Mouse (Mus musculus) erythroblast, embryonic 14.5 days (primary cell): Measurements from ENCODE around the gene Aifm1. TPM values are rescaled to one million over a fixed set of nuclear protein-coding genes. Genes with fewer than 3 reads are reported as not detected.
A peak's percentile ranks its signal among the peaks of the same experiment; 100 is the strongest.

Experiments used
- H3K27me3 ChIP-seq: 2 replicates; pipeline ENCODE4 v1.6.1; 2012; ENCODE audit warnings: inconsistent platforms; ENCODE audit not compliant: control insufficient read depth
- H3K36me3 ChIP-seq: 2 replicates; pipeline ENCODE4 v1.6.1; 2012; ENCODE audit warnings: mild to moderate bottlenecking, inconsistent platforms; ENCODE audit not compliant: control insufficient read depth
- H3K4me1 ChIP-seq: 2 replicates; pipeline ENCODE4 v1.6.1; 2012; ENCODE audit warnings: inconsistent platforms; ENCODE audit not compliant: control insufficient read depth
- H3K4me3 ChIP-seq: replicated peaks from 2 replicates; pipeline ENCODE3; 2012; ENCODE audit warnings: moderate library complexity, mild to moderate bottlenecking, inconsistent platforms
- H3K9me3 ChIP-seq: 2 replicates; pipeline ENCODE4 v1.6.1; 2012; ENCODE audit warnings: low read length, inconsistent platforms, mixed read lengths; ENCODE audit not compliant: control insufficient read depth
- GATA1 ChIP-seq: IDR thresholded peaks from 2 replicates; pipeline ENCODE4 v1.6.1; 2012; ENCODE audit warnings: low read length, inconsistent platforms, mixed read lengths
- TAL1 ChIP-seq: IDR thresholded peaks from 3 replicates; pipeline ENCODE4 v1.6.1; 2012; ENCODE audit warnings: low read length, inconsistent platforms, mixed read lengths
- polyA plus RNA-seq: library from polyadenylated mRNA; stranded (reverse); fragments of >175 nt; gene quantifications from 2 replicates; pipeline ENCODE4 v1.2.3, GENCODE M21; 2012

Aifm1 gene
- polyA plus RNA-seq, 1 experiment, result 0.31 TPM

- Histone ChIP-seq H3K4me3 (peak overlapping the region; percentile 40), H3K27me3 (peaks cover 29% of the 10 kb centered on the region), H3K36me3 (no peaks in the 10 kb centered on the region), H3K4me1 (peaks cover 9% of the 10 kb centered on the region), H3K9me3 (peaks cover 5% of the 10 kb centered on the region; the same call in 1 of the 2 replicates)
- no peak for TF ChIP-seq TAL1
- no peak for TF ChIP-seq GATA1
Measured at GRCm38 (mm10) chrX:48518211-48518807, 4.9 kb upstream of the Aifm1 start.

DNA sequence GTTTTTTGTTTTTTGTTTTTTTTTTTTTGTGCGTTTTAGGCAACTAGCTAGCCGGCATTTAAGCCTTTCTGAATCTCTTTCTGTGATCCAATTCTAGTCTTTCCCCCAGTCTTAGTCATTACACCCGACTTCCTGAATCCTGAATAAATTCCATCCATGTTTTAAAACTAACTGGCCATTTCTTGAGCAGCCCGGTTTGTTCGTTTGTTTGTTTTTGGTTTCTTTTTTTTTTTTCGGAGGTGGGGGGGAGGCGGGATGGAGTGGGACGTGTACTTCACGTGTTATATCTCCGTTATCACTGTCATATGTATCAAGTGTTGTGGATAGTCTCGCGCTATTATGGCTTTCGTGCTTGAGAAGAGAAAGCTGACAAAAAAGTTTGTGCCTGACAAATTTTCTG is 461 bp upstream of the Aifm1 start:
- Histone ChIP-seq H3K36me3 (no peaks in the 10 kb centered on the region; the same call in 1 of the 2 replicates), H3K4me3 (peak overlapping the region; percentile 82), H3K9me3 (peaks cover 4% of the 10 kb centered on the region; the same call in 1 of the 2 replicates), H3K27me3 (peaks cover 9% of the 10 kb centered on the region), H3K4me1 (peaks cover 15% of the 10 kb centered on the region)
- TF ChIP-seq GATA1 (no peak), TAL1 (no peak)

DNA sequence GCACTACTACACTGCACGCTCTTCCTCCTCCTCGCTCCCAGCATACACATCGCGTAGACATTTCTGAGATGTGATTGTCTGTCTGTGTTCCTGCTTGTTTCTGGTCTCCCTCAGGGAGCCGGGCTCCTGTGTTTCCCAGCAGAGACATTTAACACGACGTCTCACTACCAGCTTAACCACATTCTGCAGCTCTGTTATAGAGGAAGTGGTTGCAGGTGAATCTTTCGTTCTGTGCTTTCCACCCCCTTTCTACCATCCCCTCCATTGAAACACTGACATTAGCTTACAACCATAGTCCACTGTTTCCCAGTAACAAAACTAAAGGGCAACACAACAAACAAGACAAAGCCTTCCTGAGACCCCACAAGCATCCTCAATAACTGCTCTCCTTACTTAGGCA is 19.6 kb downstream of the Aifm1 start:
- no peaks in the 10 kb centered on the region for H3K4me1 ChIP-seq
- peaks cover 48% of the 10 kb centered on the region for H3K36me3 ChIP-seq
- TF ChIP-seq GATA1 (no peak), TAL1 (no peak)
- no peaks in the 10 kb centered on the region for H3K27me3 ChIP-seq
- no peaks in the 10 kb centered on the region for H3K9me3 ChIP-seq
- H3K4me3 ChIP-seq, result no peak overlapping the region

GRCm38 (mm10) chrX:48481687-48482086 is 31.7 kb downstream of the Aifm1 start:
- Histone ChIP-seq H3K36me3 (peaks cover 67% of the 10 kb centered on the region), H3K27me3 (no peaks in the 10 kb centered on the region), H3K4me1 (no peaks in the 10 kb centered on the region), H3K4me3 (no peak overlapping the region), H3K9me3 (no peaks in the 10 kb centered on the region)
- TF ChIP-seq TAL1, result no peak
- TF ChIP-seq GATA1, result no peak

DNA sequence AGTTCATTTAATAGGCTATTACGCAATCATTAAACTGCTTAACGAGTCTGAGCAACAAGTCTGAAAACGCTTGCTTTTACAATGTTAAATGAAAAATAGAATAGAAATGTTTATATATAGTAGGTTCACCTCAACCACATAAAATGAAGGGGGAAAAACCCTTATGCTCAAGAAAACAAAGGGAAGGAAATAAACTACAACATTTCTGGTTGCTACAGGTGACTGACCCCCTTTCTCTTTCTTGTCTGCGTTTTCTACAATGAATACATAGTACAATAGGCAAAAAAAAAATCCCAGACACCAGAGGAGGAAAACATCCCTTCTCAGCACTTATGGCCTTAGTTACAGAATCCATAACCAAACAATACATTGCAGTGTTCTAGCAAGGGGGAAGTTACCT is 32.3 kb downstream of the Aifm1 start:
- no peaks in the 10 kb centered on the region for H3K4me1 ChIP-seq
- peaks cover 69% of the 10 kb centered on the region for H3K36me3 ChIP-seq
- no peak for TF ChIP-seq GATA1
- no peak for TF ChIP-seq TAL1
- H3K9me3 ChIP-seq, result no peaks in the 10 kb centered on the region
- no peaks in the 10 kb centered on the region for H3K27me3 ChIP-seq
- H3K4me3 ChIP-seq, result no peak overlapping the region

DNA sequence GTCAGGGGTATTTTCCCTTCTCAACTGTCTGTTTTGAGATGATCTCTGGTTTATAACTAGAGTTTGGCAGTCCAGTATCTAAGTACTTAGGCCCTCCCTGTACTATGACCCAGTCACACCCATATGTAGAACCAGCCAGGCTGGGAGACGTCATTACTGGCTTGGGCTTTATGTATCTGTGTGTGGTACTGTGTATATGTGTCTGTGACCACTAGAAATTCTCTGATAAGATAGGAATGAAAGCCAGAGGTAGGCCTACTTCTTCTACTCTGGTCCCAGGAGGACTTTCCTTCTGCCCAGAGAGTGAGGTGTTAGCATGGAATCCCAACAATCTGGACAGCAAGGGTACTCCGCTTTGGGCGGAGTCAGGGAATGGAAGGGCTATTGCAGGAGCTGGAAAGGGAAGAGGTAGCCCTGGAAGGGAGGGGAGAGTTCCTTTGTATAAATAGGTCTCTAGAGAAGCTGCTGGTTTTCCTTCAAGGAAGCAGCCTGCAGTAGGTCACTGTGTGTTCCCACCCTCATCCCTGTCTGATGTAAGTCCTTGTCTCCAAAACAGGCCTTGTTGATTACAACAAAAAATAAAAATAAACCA is 45.9 kb downstream of the Aifm1 start:
- TF ChIP-seq TAL1 (no peak), GATA1 (no peak)
- H3K27me3 ChIP-seq, result peaks cover 9% of the 10 kb centered on the region
- H3K36me3 ChIP-seq, result peaks cover 2% of the 10 kb centered on the region
- peaks cover 8% of the 10 kb centered on the region for H3K4me1 ChIP-seq
- peaks cover 3% of the 10 kb centered on the region; the same call in 1 of the 2 replicates for H3K9me3 ChIP-seq
- H3K4me3 ChIP-seq, result no peak overlapping the region

- H3K4me1 ChIP-seq, result peaks cover 9% of the 10 kb centered on the region
- TF ChIP-seq TAL1 (no peak), GATA1 (no peak)
- H3K4me3 ChIP-seq, result no peak overlapping the region
- no peaks in the 10 kb centered on the region for H3K36me3 ChIP-seq
- H3K27me3 ChIP-seq, result peaks cover 9% of the 10 kb centered on the region
- peaks cover 3% of the 10 kb centered on the region; the same call in 1 of the 2 replicates for H3K9me3 ChIP-seq
Measured at GRCm38 (mm10) chrX:48466174-48466573, 47.2 kb downstream of the Aifm1 start.

DNA sequence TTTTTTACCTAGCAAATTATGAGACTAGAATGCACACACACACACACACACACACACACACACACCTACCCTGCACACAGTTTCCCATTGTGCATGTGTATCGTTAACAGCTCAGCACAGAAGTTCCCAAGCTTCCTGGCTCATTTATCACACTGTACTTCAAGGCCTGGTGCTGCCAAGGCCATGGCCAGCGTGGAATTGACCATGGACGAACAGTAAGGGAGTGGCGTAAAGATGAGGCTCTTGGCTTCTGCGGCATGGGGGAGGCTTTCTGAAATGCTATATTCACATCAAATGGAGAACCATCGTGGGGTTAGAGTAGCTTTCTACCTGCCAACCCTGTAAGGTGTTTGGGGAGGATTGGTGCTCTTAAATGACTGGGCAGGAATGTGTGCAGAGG is 48.9 kb downstream of the Aifm1 start:
- Histone ChIP-seq H3K4me1 (peaks cover 9% of the 10 kb centered on the region), H3K9me3 (peaks cover 3% of the 10 kb centered on the region; the same call in 1 of the 2 replicates), H3K27me3 (peaks cover 9% of the 10 kb centered on the region), H3K4me3 (no peak overlapping the region), H3K36me3 (no peaks in the 10 kb centered on the region)
- TF ChIP-seq TAL1 (no peak), GATA1 (no peak)

DNA sequence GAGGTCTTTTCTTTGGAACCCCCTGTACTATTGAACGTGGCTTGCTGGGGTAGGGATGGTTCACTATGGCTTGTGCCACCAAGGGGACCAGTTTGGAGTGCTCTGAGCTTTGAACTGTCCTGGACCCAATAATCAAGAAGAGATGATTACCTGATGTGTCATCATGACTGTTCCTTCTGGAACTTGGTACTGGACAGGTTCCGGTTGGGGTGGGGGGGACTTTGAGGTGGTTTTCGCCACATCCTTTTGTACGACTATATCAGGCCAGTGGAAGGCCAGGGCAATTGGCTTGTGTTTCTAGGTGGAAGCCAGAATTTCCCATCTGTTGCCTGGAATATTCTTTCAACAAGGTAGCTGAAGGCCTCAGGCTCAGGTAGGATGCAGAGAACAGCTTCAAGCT is 49.7 kb downstream of the Aifm1 start:
- H3K4me1 ChIP-seq, result peaks cover 9% of the 10 kb centered on the region
- H3K36me3 ChIP-seq, result no peaks in the 10 kb centered on the region
- H3K4me3 ChIP-seq, result no peak overlapping the region
- no peak for TF ChIP-seq TAL1
- TF ChIP-seq GATA1, result no peak
- H3K9me3 ChIP-seq, result peaks cover 3% of the 10 kb centered on the region; the same call in 1 of the 2 replicates
- H3K27me3 ChIP-seq, result peaks cover 9% of the 10 kb centered on the region
